ENCODE assay signal across 24 mouse cellular contexts in genomic region chr17:50334694-50335093, GRCm38 (mm10). TPM values are rescaled to one million over a fixed set of nuclear protein-coding genes. Genes with fewer than 3 reads are reported as not detected.
DNase-seq lines count a peak whose midpoint lies in the region; ATAC-seq and TF ChIP-seq lines count a peak whose summit lies in the region.
"Had no signal": no experiment of that assay in that cellular context is flagged by ENCODE, and none has a peak within 500 bp of the region (broad histone marks: within the 10 kb centered on the region; RNA-seq: fewer than 3 reads in every experiment).

No protein-coding gene starts in this region.

- ATAC-seq in liver, embryonic 11.5 days (replicated peaks; ENCODE audit: low FRiP score) = no peak
- no peak for ATAC-seq in midbrain, embryonic 11.5 days (ENCODE audit: low FRiP score)
- no peak for ATAC-seq in midbrain, embryonic 14.5 days (ENCODE audit: low FRiP score, low TSS enrichment)
- 0 out of 2 replicates have a peak, but pooled peaks have one; percentile 20 for ATAC-seq in granulocyte monocyte progenitor cell, adult 5-6 weeks (replicated peaks; ENCODE audit: poor library complexity, severe bottlenecking)
- ATAC-seq: activated CD4-positive, CD25-positive, alpha-beta regulatory T cell, adult 4 months; CD4-positive, CD25-positive, alpha-beta regulatory T cell, adult 4 months; Patski had no signal

- H3K4me1 ChIP-seq in liver, adult 2 months (ENCODE audit: control insufficient read depth, insufficient read depth, low read length) = no peaks in the 10 kb centered on the region; the same call in 1 of the 2 replicates
- peaks cover 7% of the 10 kb centered on the region for H3K4me1 ChIP-seq in liver, embryonic 11.5 days (replicated peaks; ENCODE audit: control insufficient read depth, insufficient read depth, low read length)
- H3K4me1 ChIP-seq in midbrain, embryonic 11.5 days (ENCODE audit: control insufficient read depth, insufficient read depth, low read length) = no peaks in the 10 kb centered on the region
- no peaks in the 10 kb centered on the region for H3K4me1 ChIP-seq in midbrain, embryonic 14.5 days (ENCODE audit: control insufficient read depth, insufficient read depth, low read length)
- peaks cover 10 to 28% of the 10 kb centered on the region in 2 experiments for H3K4me1 ChIP-seq in MEL (ENCODE audit: control insufficient read depth in 1 of 2, insufficient read depth in 2 of 2, low read length in 2 of 2)

- no peak overlapping the region for H3K4me2 ChIP-seq in liver, embryonic 11.5 days
- H3K4me2 ChIP-seq in midbrain, embryonic 11.5 days = no peak overlapping the region
- H3K4me2 ChIP-seq in midbrain, embryonic 14.5 days (ENCODE audit: low read length) = no peak overlapping the region

- TF ChIP-seq RAD21 in MEL (IDR thresholded peaks at IDR 0.05; ENCODE audit: low read depth, low read length) = no peak

- no peaks in the 10 kb centered on the region for H3K36me3 ChIP-seq in liver, adult 2 months (ENCODE audit: control insufficient read depth, insufficient read depth, low read length)
- no peaks in the 10 kb centered on the region for H3K36me3 ChIP-seq in liver, embryonic 11.5 days (ENCODE audit: control insufficient read depth, insufficient read depth, low read length)
- no peaks in the 10 kb centered on the region for H3K36me3 ChIP-seq in midbrain, embryonic 11.5 days (ENCODE audit: control insufficient read depth, insufficient read depth, low read length)
- H3K36me3 ChIP-seq in midbrain, embryonic 14.5 days (ENCODE audit: control insufficient read depth, insufficient read depth, low read length) = no peaks in the 10 kb centered on the region
- peaks cover 0 to 26% of the 10 kb centered on the region in 2 experiments; a peak in 2 of 4 replicates for H3K36me3 ChIP-seq in MEL (ENCODE audit: control insufficient read depth in 1 of 2, insufficient read depth in 2 of 2, low read length in 2 of 2)
- H3K36me3 ChIP-seq: G1E had no signal

- no peak overlapping the region for H3K9ac ChIP-seq in liver, adult 2 months (ENCODE audit: low read depth, low read length)
- H3K9ac ChIP-seq in liver, embryonic 11.5 days (ENCODE audit: low read depth, low read length) = no peak overlapping the region
- no peak overlapping the region for H3K9ac ChIP-seq in midbrain, embryonic 11.5 days (ENCODE audit: low read length)
- H3K9ac ChIP-seq in midbrain, embryonic 14.5 days (replicated peaks; ENCODE audit: low read length) = no peak overlapping the region
- H3K9ac ChIP-seq in MEL (ENCODE audit: control insufficient read depth, low read depth, low read length, poor library complexity, severe bottlenecking) = peak overlapping the region; percentile 27; the same call in 1 of the 2 replicates

- H3K27me3 ChIP-seq in liver, adult 2 months (ENCODE audit: control insufficient read depth, insufficient read depth, low read length) = no peaks in the 10 kb centered on the region
- no peaks in the 10 kb centered on the region for H3K27me3 ChIP-seq in liver, embryonic 11.5 days (replicated peaks; ENCODE audit: control insufficient read depth, insufficient read depth, low read length)
- no peaks in the 10 kb centered on the region for H3K27me3 ChIP-seq in midbrain, embryonic 11.5 days (ENCODE audit: control insufficient read depth, insufficient read depth, low read length)
- H3K27me3 ChIP-seq in midbrain, embryonic 14.5 days (ENCODE audit: control insufficient read depth, insufficient read depth, low read length) = no peaks in the 10 kb centered on the region
- H3K27me3 ChIP-seq in MEL (ENCODE audit: control insufficient read depth in 1 of 2, insufficient read depth in 2 of 2, low read length in 2 of 2) = no peaks in the 10 kb centered on the region
- H3K27me3 ChIP-seq: CH12.LX had no signal

- H3K9me3 ChIP-seq in liver, embryonic 11.5 days (ENCODE audit: control insufficient read depth, low read length) = no peaks in the 10 kb centered on the region
- H3K9me3 ChIP-seq in midbrain, embryonic 11.5 days (ENCODE audit: control insufficient read depth, low read length) = no peaks in the 10 kb centered on the region
- H3K9me3 ChIP-seq in midbrain, embryonic 14.5 days (ENCODE audit: control insufficient read depth, low read length) = no peaks in the 10 kb centered on the region
- no peaks in the 10 kb centered on the region for H3K9me3 ChIP-seq in MEL (replicated peaks; ENCODE audit: insufficient read depth, low read length)

- peak; percentile 75 to 87 for TF ChIP-seq EP300 in MEL (IDR thresholded peaks at IDR 0.05; ENCODE audit: low read depth in 1 of 2, low read length in 2 of 2)

- H3K4me3 ChIP-seq in liver, adult 2 months (ENCODE audit: insufficient read depth, low read depth, low read length) = no peak overlapping the region
- no peak overlapping the region for H3K4me3 ChIP-seq in liver, embryonic 11.5 days (ENCODE audit: low read depth, low read length)
- H3K4me3 ChIP-seq in midbrain, embryonic 11.5 days (ENCODE audit: low read depth, low read length) = no peak overlapping the region
- no peak overlapping the region for H3K4me3 ChIP-seq in midbrain, embryonic 14.5 days (replicated peaks; ENCODE audit: low read depth, low read length)
- H3K4me3 ChIP-seq in MEL (ENCODE audit: control insufficient read depth in 1 of 2, insufficient read depth in 1 of 2, low read depth in 2 of 2, low read length in 2 of 2) = no peak overlapping the region

- no peak for TF ChIP-seq POLR2A in liver, adult 2 months (IDR thresholded peaks at IDR 0.05; ENCODE audit: extremely low read depth, insufficient read depth, low read length)
- TF ChIP-seq POLR2A in MEL (IDR thresholded peaks at IDR 0.05; ENCODE audit: control insufficient read depth in 1 of 2, insufficient read depth in 1 of 2, low read depth in 1 of 2, low read length in 2 of 2, poor library complexity in 1 of 2) = no peak

- H3K27ac ChIP-seq in liver, adult 2 months (replicated peaks; ENCODE audit: insufficient read depth, low read depth, low read length) = no peak overlapping the region
- no peak overlapping the region for H3K27ac ChIP-seq in liver, embryonic 11.5 days (ENCODE audit: low read depth, low read length)
- no peak overlapping the region for H3K27ac ChIP-seq in midbrain, embryonic 11.5 days (ENCODE audit: low read depth, low read length)
- H3K27ac ChIP-seq in midbrain, embryonic 14.5 days (replicated peaks; ENCODE audit: low read depth, low read length) = no peak overlapping the region
- peak overlapping the region; percentile 51 for H3K27ac ChIP-seq in MEL (ENCODE audit: control insufficient read depth, low read depth, low read length)

- 47% methylated on average over 5 of the region's 5 CpGs for WGBS in liver, adult 2 months
- WGBS in liver, embryonic 11.5 days = 62% methylated on average over 5 of the region's 5 CpGs
- WGBS in midbrain, embryonic 11.5 days = 87% methylated on average over 5 of the region's 5 CpGs
- 91% methylated on average over 5 of the region's 5 CpGs for WGBS in midbrain, embryonic 14.5 days

- H3K79me2 ChIP-seq in liver, adult 2 months (ENCODE audit: control insufficient read depth, insufficient read depth, low read length) = no peaks in the 10 kb centered on the region
- no peaks in the 10 kb centered on the region for H3K79me2 ChIP-seq in MEL (ENCODE audit: control insufficient read depth, insufficient read depth, low read length, poor library complexity)

- DNase-seq in liver, adult 2 months (ENCODE audit: extremely low read depth, low read depth, low spot score) = peak; percentile 30
- DNase-seq in liver, embryonic 11.5 days (ENCODE audit: low spot score) = no peak
- DNase-seq in midbrain, embryonic 11.5 days (ENCODE audit: low spot score, missing footprints) = peak; percentile 21
- DNase-seq in midbrain, embryonic 14.5 days = no peak
- DNase-seq in MEL (ENCODE audit: low read depth, low spot score) = peak; percentile 60
- DNase-seq in thymus, postnatal 14 days = no peak
- no peak for DNase-seq in embryo, embryonic 11 days
- DNase-seq: adrenal gland, adult 2 months; adrenal gland, adult 8-10 months; adrenal gland, postnatal 10 days; adrenal gland, postnatal 14 days; adrenal gland, postnatal 25 days; adrenal gland, postnatal 36 days; B cell, adult 2 months; cerebellum, adult 11 months; cerebellum, adult 11-12 months; cerebellum, adult 18-20 months had no signal

- no peak for TF ChIP-seq CTCF in liver, adult 2 months (IDR thresholded peaks at IDR 0.05; ENCODE audit: low read depth, low read length)
- no peak for TF ChIP-seq CTCF in MEL (IDR thresholded peaks at IDR 0.05 in 2 of 3, conservative IDR thresholded peaks at IDR 0.05 in 1 of 3; ENCODE audit: control insufficient read depth in 1 of 3, insufficient read depth in 1 of 3, low read depth in 2 of 3, low read length in 3 of 3, poor library complexity in 1 of 3, severe bottlenecking in 1 of 3)

TF ChIP-seq in MEL, 35 proteins besides CTCF, POLR2A, EP300 and RAD21:
- 0 out of 2 replicates have a peak, but pooled peaks have one; percentile 27 for TF ChIP-seq MAZ (IDR thresholded peaks at IDR 0.05; ENCODE audit: low read depth, low read length)
- TF ChIP-seq GATA1 (IDR thresholded peaks at IDR 0.05; ENCODE audit: low read depth, low read length) = peak; percentile 70
- TF ChIP-seq USF2 (IDR thresholded peaks at IDR 0.05; ENCODE audit: borderline replicate concordance in 1 of 2, insufficient read depth in 1 of 2, low read depth in 1 of 2, low read length in 2 of 2) = no peak
- TF ChIP-seq ZNF384 (IDR thresholded peaks at IDR 0.05; ENCODE audit: low read depth, low read length) = peak; percentile 98
- peak; percentile 44; the same call in 1 of the 2 replicates for TF ChIP-seq BHLHE40 (IDR thresholded peaks at IDR 0.05; ENCODE audit: borderline replicate concordance, low read depth, low read length)
- no peak for TF ChIP-seq CHD1 (IDR thresholded peaks at IDR 0.05; ENCODE audit: low read depth, low read length)
- peak; percentile 72 for TF ChIP-seq TCF12 (IDR thresholded peaks at IDR 0.05; ENCODE audit: low read depth, low read length)
- no peak for TF ChIP-seq MYB (IDR thresholded peaks at IDR 0.05; ENCODE audit: low read depth, low read length)
- TF ChIP-seq NRF1 (IDR thresholded peaks at IDR 0.05; ENCODE audit: insufficient read depth, low read depth, low read length, poor library complexity, severe bottlenecking) = no peak
- TF ChIP-seq ETS1 (IDR thresholded peaks at IDR 0.05; ENCODE audit: low read depth, low read length) = peak; percentile 61; the same call in 1 of the 2 replicates

RNA-seq across cellular contexts. Expression of gene Dazl, which starts 41.3 kb away (rescaled TPM):
- 0.09 and 0.13 TPM in 2 replicates for total RNA-seq in liver, adult 2 months (2014; rRNA removed)
- polyA plus RNA-seq in liver, adult 2 months (2012; rRNA removed) = not detected in 2 replicates
- polyA plus RNA-seq in liver, embryonic 11.5 days (2014; fragmentation: Nextera tagmentation; extraction: Ambion mirVana) = 0.18 and 0.45 TPM in 2 replicates
- 0.23 TPM in 1 of 2 replicates, not detected in the other for polyA plus RNA-seq in midbrain, embryonic 11.5 days (2014; fragmentation: Nextera tagmentation; extraction: Ambion mirVana)
- polyA plus RNA-seq in midbrain, embryonic 14.5 days (2014; fragmentation: Nextera tagmentation; extraction: Ambion mirVana) = 0.36 and 0.55 TPM in 2 replicates
- 1.0 and 1.4 TPM in 2 replicates for total RNA-seq in MEL (2012; rRNA removed)
- under 1 TPM in 1 of 2 experiments, not detected in 1; 0.10 TPM for polyA plus RNA-seq in MEL (2012; ENCODE audit: insufficient read depth in 1 of 2, insufficient read length in 2 of 2, low read depth in 1 of 2, low replicate concordance in 2 of 2, missing spikeins in 1 of 2)
- total RNA-seq in granulocyte monocyte progenitor cell, adult 5-6 weeks (2014; fragmentation: Nextera tagmentation) = not detected in 2 replicates
- not detected in 2 replicates for total RNA-seq in granulocyte monocyte progenitor cell, adult 5-6 weeks (2017)
- polyA plus RNA-seq: adrenal gland, adult 2 months; C2C12; G1E; Patski had no signal

Comparison
In these comparisons a context has a peak if more than half of its experiments do, and no peak if none do; other contexts are left out.
1. DNase-seq: peak in liver, adult 2 months (single experiment), midbrain, embryonic 11.5 days (single experiment) and MEL (single experiment); none in liver, embryonic 11.5 days (single experiment), midbrain, embryonic 14.5 days (single experiment), thymus, postnatal 14 days (single experiment) and embryo, embryonic 11 days (single experiment).